Mouse (Mus musculus) left cerebral cortex, adult 11 months (tissue): ENCODE results near the gene Phlpp1.

ENCODE experiments used
- DNase-seq: peaks from one replicate; pipeline ENCODE4 v3.0.0; 2022; ENCODE audit warnings: low spot score

Gene Phlpp1

DNA sequence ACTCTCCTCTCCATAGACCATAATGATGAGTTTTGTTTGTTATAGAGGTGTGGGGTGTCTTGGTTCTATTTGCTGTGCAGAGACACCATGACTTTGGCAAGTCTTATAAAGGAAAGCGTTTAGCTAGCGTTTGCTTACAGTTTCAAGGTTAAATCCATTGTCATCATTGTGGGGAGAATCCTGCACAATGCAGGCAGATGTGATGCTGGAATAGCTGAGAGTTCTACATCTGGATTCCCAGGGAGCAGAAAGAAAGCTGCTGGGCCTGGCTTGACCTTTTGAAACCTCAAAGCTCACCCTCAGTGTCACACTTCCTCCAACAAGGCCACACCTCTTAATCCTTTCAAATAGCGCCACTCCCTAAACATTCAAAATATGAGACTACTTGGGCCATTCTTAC is 7.4 kb upstream of the Phlpp1 start:
- DNase-seq, result no peak

DNA sequence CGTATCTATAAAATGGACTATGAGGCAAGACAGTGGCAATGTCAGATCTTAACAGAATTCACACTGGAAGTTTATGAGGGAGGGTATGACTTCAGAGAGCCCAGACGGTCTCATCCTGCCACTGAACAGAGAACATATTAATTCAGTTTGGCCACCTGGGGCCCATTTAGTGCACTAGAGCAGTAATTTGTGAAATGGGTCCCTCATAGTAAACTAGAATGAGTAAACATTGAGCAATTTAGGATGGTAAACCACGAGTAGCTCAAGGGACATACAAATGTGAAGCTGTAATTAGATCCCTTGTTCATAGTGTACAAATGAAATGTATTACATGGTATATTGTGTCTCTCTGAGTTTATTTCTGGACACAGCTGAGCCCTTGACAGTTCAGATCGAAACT is 3.6 kb upstream of the Phlpp1 start:
- no peak for DNase-seq

DNA sequence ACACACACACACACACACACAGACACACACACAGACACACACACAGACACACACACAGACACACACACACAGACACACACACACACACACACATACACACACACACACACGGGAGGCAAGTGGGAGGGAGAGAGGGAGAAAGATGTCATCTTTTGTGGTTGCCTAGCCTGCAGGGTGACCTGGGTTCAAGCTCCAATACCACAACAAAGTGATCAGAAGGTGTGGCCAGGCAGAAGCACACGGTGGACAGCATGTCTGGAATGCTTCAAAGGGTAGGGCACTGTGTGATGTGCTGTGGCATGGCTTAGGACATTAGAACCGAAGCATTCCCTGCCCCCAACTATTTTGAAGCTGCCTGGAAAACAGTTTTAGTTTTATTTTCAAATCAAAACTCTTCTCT is 2.8 kb upstream of the Phlpp1 start:
- DNase-seq, result no peak

DNA sequence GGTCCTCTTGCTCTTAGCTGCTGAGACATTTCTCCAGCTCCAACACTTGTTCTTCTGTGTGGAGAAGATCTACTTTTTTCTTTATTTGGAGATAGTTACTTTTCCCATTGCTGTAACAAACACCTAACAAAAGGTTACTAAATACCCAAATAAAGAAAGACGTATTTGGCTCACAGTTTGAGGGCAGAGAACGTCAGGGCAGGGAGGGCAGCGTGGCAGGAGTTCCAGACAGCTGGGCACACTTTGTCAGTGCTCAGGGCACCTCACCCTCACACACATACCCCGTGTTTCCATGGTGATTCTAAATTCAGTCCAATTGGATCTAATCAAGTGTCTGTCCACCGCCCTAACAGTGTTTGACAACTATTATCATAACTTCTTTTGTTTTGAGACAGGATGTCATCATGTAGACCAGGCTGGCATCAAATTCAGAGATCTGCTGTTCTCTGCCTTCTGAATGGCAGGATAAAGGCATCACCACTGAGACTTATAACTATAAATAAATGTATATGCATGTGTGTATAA is 1.7 kb upstream of the Phlpp1 start:
- DNase-seq, result no peak

DNA sequence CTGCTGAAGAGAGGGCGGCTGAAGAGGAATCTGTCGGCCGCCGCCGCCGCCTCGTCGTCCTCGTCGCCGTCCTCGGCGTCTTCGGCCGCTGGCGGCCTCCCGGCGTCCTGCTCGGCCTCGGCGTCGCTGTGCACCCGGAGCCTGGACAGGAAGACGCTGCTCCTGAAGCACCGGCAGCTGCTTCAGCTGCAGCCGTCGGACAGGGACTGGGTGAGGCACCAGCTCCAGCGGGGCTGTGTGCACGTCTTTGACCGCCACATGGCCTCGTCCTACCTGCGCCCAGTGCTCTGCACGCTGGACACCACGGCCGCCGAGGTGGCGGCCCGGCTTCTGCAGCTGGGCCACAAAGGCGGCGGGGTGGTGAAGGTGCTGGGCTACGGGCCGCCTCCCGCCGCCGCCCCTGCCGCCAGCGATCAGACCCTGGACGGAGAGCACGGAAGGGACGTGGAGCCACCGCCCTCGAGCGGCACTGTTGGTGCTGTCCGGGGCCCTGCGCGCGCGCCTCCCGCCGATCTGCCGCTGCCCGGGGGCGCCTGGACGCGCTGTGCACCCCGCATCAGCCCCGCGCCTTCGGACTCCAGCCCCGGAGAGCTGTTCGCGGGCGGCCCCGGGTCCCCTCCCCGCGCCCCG is 864 bp downstream of the Phlpp1 start:
- DNase-seq, result no peak

DNA sequence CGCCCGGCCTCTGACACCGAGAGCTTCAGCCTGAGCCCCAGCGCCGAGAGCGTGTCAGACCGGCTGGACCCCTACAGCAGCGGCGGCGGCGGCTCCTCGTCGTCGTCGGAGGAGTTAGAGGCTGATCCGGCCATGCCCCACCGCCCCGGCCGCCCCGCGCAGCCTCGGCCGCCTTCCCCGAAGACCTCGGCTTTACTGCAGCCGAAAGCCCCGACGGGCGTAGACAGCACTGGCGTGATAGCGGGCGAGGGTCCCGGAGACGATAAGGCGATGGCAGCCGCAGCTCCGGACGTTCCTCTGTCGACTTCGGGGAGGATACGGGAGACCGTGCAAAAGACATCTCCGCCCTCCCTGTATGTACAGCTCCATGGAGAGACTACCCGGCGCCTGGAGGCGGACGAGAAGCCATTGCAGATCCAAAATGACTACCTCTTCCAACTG is 1.4 kb downstream of the Phlpp1 start:
- DNase-seq, result no peak

DNA sequence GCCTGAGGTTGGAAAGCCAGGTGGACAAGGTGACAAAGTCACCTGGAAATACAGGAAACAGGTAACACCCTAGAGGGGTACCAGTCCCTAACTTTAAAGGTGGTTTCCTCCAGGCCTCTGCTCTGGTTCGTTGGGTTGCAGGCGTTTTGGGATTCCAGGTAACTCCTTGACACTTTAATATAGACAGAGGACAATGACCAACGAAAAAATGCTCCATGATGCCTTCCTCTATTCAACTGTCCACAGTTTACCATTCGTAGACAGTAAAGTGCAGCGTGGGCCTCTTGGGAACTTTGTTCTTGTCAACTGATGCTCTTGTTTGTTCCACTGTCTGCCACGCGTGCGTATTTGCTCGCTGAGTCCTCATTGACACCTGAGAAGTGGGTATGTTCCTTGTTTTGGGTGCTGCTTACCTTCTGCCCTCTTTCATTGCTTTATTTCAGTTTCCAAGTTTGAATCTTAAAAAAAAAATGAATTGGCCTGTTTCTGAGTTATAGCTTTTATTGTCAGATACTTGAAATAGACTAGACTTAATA is 2.1 kb downstream of the Phlpp1 start:
- no peak for DNase-seq

DNA sequence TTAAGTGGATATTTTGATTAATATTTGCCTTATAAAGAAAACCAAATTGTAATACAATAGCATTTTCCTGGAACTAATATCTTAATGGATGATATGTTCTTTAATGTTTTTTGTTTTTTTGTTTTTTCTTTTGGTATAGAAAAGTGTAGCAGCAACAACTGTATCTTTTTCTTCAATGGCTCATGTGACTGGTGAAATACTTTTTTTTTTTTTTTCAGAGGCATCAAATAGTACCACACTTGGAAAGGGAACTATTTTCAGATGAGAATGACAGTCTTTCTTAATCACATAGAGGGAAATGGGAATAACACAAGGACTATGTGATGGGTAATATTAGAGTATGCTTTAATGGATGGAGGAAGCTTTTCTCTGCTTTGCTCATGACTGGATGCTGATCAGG is 3.0 kb downstream of the Phlpp1 start:
- DNase-seq, result no peak

DNA sequence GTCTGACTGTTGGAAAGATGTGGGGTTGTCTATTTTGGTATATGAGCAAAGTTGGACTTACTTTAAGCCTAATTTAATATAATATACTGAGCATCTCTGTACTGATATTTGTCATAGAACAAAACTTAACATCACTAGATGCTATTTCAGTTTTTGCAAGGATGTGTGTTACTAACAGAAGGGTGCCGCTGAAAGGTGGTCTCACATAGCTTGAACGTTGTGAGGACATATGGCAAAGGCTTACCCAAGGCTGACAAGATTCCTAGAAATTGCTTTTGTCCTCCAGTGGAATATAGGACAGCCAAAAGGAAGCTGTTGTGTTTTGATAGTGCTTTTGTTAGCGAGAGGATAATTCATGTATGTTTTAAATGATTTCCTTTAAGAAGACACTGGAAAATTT is 3.8 kb downstream of the Phlpp1 start:
- DNase-seq, result no peak

DNA sequence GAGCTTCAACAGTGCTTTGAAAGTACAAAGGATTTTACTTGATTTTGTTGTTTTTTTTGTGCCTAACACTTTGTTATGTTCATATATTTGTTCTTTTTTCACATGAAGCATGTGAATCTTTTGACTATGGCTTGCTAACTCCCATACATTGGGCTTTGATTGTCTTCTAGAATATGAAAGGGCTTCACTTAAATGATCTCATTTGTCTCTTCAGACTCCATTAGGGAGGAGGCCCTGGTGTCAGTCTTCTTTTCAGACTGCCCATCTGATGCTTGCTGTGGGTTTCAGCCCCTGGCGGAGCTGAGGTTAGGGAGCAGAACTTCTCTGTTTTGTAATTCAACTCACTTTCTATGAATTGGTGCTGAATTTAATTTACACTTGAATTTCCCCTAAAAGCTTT is 5.2 kb downstream of the Phlpp1 start:
- no peak for DNase-seq

DNA sequence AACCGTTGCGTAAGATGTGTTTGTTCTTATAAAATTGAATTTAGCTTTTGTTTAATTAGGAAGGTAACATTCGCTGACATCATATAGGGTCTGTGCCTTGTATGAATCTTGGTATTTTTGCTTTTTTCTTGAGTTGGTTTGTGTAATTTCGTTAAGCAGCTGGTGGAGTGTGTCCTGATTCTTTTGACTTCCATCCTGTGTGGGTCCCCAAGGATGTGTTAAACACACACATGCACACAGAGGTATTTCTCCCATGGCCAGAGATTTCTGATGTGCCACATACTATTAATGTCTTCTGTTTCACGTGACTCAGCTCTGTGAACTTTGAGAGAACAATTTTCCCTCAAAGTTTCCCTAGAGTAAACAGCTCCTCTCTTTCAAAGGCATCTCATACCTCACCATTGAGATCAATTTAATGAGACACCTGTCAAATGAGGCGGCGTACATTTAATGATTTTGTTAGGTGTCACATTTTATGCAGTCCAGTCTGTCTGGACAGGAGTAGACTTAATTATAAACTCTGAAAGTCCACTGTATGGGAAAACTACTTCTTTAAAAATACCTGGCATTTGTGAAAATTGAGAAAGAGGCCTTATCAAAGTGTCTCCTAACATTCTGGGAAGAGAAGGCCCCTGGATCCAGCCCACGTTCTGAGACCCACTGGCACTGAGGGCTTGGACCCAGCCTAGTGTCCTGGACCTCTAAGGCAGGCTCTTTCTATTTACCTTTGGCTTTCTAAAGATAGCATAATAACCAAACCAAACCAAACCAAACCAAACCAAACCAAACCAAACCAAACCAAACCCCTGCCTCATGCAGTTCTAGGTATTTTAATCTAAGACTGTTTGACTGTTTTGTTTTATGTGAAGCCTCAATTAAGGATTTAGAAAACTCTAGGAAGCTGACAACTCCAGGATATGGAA is 6.6 kb downstream of the Phlpp1 start:
- no peak for DNase-seq

DNA sequence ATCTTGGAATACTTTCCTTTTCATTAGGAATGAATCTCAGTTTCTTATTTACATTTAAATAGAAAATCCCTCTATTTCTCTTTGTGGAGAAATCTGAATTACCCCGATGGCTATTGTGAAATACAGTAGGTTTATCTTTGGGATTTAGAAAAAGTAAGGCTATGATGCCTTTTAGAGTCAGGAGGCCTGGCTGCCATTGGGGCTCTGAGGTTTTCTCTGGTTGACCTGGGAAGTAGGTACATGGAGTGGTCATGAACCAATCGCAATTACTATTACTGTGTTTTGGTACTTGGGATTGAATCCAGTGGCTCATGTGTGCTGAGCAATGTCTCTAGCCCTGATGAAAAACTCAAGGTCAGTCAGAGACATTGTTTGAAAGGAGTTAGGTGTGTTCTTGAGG is 12.1 kb downstream of the Phlpp1 start:
- DNase-seq, result no peak

DNA sequence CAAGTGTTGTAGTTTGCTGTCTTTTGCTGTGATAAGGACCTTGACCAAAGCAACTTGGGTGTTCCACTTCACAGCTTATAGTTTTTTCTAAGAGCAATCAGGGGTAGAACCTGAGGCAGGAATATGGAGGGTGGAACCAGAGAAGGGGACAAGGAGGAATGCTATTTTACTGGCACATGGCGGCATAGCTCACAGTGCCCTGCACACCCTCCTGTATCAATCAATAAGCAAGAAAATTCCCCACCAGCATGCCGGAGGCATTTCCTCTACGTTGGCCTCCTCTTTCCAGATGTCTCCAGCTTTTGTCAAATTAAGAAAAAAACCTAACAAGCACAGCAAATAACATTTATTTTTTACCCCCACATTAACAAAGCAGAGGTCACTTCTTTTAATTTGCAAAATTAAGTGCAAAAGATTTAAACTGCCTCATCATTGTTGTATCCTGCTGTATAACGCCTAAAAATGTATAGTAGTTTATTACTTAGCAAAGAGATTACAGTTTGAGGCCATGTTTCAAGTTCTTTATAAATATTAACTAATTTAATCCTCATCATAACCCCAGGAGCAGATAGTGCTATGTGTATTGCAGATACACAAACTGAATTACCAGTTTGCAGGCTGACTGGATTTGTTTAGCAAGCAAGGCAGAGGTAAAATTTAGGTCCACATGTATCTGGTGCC is 13.4 kb downstream of the Phlpp1 start:
- DNase-seq, result no peak

DNA sequence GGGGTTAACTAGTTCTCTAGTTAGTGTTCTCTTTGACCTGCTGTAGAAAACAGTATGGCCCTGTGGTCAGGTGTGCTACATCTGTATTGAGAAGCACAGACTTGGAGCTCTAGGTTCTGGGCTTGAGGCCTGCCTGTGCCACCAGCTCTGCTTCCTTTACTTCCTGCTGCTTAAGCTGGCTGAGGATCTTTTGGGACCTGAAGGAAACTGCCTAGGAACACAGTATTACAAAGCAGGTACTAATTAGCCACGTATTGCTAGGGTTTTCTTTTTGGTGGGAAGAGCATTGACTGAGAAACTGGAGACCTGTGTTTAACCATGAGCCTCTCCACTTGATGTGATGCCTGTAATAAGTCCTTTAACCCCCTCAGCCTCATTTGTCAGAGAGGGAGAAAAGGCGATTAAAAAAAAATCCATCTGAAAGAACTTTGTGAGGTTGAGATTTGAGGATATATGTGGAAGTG is 13.9 kb downstream of the Phlpp1 start:
- no peak for DNase-seq

DNA sequence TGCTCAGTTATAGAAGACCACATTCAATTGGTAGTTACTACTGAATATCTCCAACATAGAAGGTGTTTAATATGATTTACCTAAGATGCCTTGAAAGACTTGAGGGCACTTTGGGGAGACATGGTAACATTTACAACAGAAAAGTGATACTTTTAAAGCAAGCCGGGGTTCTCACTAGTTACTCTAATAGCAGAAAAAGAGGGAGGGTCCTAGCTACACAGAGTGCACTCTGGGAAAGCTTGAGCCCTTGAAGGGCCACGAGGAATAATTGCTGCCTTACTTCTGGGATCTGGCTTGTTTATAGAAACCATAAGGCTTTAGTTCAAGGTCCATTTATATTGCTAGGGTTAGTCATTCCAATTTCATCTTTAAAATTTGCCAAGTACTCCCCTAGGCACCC is 14.5 kb downstream of the Phlpp1 start:
- no peak for DNase-seq

DNA sequence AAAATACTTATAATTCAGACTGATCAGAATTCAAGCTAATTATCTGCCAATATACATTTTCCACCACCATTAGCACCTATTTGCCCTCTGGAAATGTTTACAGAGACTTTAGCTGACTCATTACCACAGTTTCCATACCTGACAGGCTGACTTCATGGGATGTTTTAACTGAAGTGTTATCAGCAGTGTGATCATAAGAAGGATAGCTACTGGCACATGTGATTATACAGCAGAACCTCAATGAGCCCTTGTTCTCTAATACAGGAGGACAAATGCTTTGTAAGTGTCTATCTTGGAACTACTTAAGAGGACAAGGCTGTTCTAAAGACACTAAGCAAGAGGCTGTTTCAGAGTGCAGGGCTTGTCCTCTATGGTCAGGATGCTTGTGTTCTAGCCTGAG is 15.9 kb downstream of the Phlpp1 start:
- no peak for DNase-seq

DNA sequence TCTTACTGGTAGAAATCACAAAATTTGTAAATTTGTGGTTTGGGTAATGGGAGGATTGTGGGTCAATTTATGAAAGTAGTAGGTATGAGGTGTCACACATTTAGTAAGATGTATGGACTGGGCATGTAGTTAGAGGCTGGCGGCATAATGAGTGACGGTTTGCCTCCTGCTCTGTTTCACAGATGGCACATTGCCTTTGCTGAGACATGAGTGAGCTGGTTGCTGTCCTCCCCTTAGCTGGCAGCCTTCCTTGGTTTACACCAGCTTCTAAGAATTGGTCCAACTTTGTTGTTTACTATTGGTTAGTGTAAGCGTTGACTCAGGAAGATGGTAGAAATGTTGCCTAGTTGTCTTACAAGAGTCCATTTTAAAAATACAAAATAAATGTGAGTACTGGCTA is 17.2 kb downstream of the Phlpp1 start:
- DNase-seq, result no peak

DNA sequence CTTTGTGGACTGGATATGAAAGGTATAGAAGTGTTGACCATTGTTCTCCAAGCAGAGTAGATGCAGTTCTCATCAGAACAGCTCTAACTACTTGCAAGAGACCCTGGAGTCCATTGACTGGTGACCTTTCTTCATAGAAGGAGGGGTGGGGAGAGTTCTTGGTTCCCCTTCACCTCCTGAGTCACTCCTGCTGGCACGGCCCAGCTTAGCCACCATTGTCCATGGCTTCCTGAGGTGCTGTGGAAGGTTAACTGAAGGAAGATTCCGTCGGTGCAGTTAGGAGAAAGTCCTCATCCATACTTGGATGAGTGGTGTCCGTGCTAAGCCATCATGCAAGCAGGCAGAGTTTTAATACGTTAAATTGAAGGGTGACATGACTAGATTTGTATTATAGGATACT is 17.8 kb downstream of the Phlpp1 start:
- no peak for DNase-seq

DNA sequence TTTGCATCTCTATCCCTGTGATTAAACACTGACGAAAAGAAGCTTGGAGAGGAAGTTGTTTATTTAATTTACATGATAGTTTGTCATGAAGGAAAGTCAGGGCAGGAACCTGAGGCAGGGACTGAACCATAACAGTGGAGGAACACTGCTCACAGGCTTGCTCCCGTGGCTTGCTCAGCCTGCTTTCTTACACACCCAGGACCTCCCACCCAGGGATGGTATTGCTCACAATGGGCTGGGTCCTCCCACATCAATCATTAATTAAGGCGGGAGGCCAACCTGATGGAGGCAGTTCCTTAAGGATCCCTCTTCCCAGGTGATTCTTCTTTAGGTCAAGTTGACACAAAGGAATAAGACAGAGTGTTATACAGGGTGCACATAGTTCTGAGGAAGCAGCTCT is 19.1 kb downstream of the Phlpp1 start:
- no peak for DNase-seq

DNA sequence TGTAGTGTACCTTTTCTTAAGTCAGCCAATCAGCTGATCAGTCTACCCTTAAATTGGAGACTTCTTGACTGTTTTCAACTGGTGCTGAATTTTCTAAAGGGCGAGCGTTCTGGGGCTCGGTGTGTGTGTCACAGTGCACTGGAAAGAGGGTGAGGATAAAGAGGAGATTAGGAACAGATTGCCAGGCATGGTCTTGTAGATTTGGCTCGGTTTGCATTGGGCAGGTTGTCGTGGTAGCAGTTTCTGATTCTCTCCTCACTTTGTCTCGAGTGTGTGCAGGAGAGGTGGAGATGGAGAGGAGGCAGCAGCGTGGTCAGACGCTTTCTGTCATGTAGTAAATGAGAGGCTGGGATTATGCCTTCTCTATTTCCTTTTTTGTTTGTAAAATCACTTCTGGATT is 20.3 kb downstream of the Phlpp1 start:
- no peak for DNase-seq

DNA sequence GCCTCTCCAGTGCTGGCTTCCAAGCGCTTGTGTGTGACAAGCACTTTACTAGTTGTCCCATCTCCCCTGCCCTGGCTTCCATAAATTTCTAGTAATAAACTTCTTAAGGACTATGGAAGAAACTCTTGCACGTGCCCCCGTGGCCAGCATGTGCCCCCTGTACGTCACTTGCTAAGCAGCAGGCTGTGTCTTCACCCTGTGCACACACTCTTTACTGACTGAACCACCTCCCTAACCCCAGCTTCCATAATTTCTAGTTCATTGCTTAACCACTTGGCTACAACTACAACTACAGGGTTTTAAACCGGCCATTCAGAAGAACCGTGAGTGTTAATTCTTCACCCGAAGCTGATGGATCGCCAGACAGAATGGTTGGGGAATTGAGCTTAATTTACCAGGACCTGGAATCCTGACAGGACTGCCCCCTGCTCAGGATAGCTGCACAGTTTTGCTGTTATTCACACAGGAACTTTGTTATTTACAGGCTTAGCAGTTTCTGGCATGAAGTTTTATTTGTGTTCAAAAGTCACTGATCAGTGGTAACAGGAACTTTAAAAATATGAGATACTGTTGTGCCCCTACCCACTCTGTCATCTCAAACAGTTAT is 21.4 kb downstream of the Phlpp1 start:
- no peak for DNase-seq

DNA sequence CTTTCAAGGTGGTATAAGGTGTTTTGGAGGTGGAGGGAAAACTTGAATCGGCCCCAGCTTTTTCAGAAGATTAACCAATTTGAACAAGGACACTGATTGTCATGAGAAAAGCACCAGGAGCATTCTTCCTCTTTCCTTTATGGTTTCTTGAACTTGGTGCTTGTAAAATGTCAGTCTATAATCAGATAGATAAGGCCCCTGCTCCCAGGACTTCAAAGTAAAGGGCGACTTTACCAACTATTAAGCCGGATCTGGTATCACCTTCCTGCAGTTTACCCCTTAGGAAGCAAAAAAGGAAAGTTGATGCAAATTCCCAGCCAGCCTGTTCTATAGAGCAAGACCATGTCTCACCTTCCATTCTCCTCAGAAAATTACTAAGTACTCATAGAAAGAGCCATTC is 21.9 kb downstream of the Phlpp1 start:
- no peak for DNase-seq
